Mouse (Mus musculus): ENCODE results near the gene Rel.

- no peak for TF ChIP-seq TAL1 (IDR thresholded peaks at IDR 0.05; ENCODE audit: low read length)
- no peak for TF ChIP-seq GATA1 (IDR thresholded peaks at IDR 0.05; ENCODE audit: low read length)
These were observed 40.0 kb upstream of the Rel start for GRCm38 (mm10) chr11:23810741-23811140.
